Mouse (Mus musculus) spleen, adult 2 months (tissue): ENCODE measurements around the gene Gm20422. TPM values are rescaled to one million over a fixed set of nuclear protein-coding genes. Genes with fewer than 3 reads are reported as not detected.

ENCODE experiments used
- DNase-seq, 2 experiments: peaks; one replicate each; pipeline versions ENCODE4 v3.0.0 to v3.0.0-alpha.2; 2012 to 2021; ENCODE audit warnings: low spot score in 2 of 2, low read depth in 1 of 2
- H3K27ac ChIP-seq: fragments of 200-500 bp; 2 replicates; pipeline ENCODE4 v1.5.1; 2012; ENCODE audit warnings: low read length, inconsistent platforms; ENCODE audit not compliant: insufficient read depth
- H3K27me3 ChIP-seq: fragments of 200-500 bp; 2 replicates; pipeline ENCODE4 v1.6.1; 2012; ENCODE audit warnings: mild to moderate bottlenecking, moderate library complexity, low read length, inconsistent platforms; ENCODE audit not compliant: control insufficient read depth, insufficient read depth
- H3K36me3 ChIP-seq: fragments of 200-500 bp; 2 replicates; pipeline ENCODE4 v1.6.1; 2012; ENCODE audit warnings: mild to moderate bottlenecking, low read length, inconsistent platforms; ENCODE audit not compliant: control insufficient read depth, insufficient read depth
- H3K4me1 ChIP-seq: fragments of 200-500 bp; 2 replicates; pipeline ENCODE4 v1.6.1; 2011; ENCODE audit warnings: inconsistent platforms; ENCODE audit not compliant: control insufficient read depth, insufficient read depth, insufficient read length
- H3K4me3 ChIP-seq: fragments of 200-500 bp; 2 replicates; pipeline ENCODE4 v1.5.1; 2011; ENCODE audit warnings: mild to moderate bottlenecking, inconsistent platforms; ENCODE audit not compliant: insufficient read depth, insufficient read length; ENCODE audit errors: extremely low read depth
- CTCF ChIP-seq: fragments of 200-500 bp; IDR thresholded peaks from 2 replicates; pipeline ENCODE4 v1.5.1; 2011; ENCODE audit warnings: mild to moderate bottlenecking, inconsistent platforms; ENCODE audit not compliant: insufficient read depth, insufficient read length, insufficient replicate concordance; ENCODE audit errors: extremely low read depth
- POLR2A ChIP-seq: fragments of 200-500 bp; IDR thresholded peaks from 2 replicates; pipeline ENCODE4 v1.6.1; 2011; ENCODE audit warnings: low read depth, low read length, inconsistent platforms
- WGBS: fragments of 180-500 bp; shearing (Covaris S2); methylation state at CpG from one replicate; pipeline ENCODE4 v1.1.7; 2018; 5-methylcytosine and 5-hydroxymethylcytosine counted together
- polyA plus RNA-seq: library from polyadenylated mRNA; depleted of rRNA; stranded (reverse); fragments of >200 nt; gene quantifications from 2 replicates; pipeline ENCODE4 v1.2.3, GENCODE M21; 2012

Gene Gm20422
- polyA plus RNA-seq, 1 experiment: 0.32 TPM

- H3K4me3 ChIP-seq: peak within 1 kb of the TSS; percentile 83
These were observed 24.9 kb downstream of the Gm20422 start, which contains the start of gene Zfp963 for GRCm38 (mm10) chr8:69749544-69750454. TSS of gene Zfp963 (minus strand) at chr8:69749970.

GRCm38 (mm10) chr8:69741231-69741630 lies 33.5 kb downstream of the Gm20422 start:
- Histone ChIP-seq H3K4me3 (no peak overlapping the region), H3K36me3 (peaks cover 8% of the 10 kb centered on the region), H3K4me1 (no peaks in the 10 kb centered on the region), H3K27me3 (no peaks in the 10 kb centered on the region), H3K27ac (no peak overlapping the region)
- WGBS: 82% methylated on average over 2 of the region's 2 CpGs
- no peak for DNase-seq
- TF ChIP-seq POLR2A (no peak), CTCF (no peak)

More at GRCm38 (mm10) chr8:69749544-69750454, 24.9 kb downstream of the Gm20422 start, which contains the start of gene Zfp963:
- DNase-seq: peak; percentile 86 to 96
- no peaks in the 10 kb centered on the region for H3K27me3 ChIP-seq
- peak within 1 kb of the TSS; percentile 93 for H3K27ac ChIP-seq
- WGBS: 5% methylated on average over 48 of the region's 48 CpGs
- H3K4me1 ChIP-seq: peaks cover 3% of the 10 kb centered on the region
- H3K36me3 ChIP-seq: no peaks in the 10 kb centered on the region
- TF ChIP-seq POLR2A: peak; percentile 92
- no peak for TF ChIP-seq CTCF

DNA sequence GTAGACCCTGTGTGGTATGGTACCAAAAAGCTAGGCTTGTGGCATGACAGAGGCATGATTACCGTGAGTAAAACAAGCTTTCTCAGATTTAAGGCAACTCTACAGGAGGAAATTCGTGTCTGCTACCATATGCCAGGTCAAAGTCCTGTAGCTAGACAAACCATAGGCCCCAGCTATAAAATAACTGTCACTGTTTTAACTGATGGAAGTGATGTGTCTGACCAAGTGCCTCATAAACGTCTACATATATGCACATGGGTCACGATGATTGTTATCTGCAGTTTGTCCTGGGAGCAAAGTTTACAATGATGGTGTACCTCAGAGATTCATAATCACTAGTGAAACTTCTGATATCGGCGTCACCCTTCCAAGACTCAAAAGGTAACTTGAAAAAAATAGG lies 33.9 kb downstream of the Gm20422 start:
- no peaks in the 10 kb centered on the region for H3K4me1 ChIP-seq
- DNase-seq: no peak
- H3K36me3 ChIP-seq: peaks cover 8% of the 10 kb centered on the region
- no peak overlapping the region for H3K27ac ChIP-seq
- WGBS: 87% methylated on average over 6 of the region's 6 CpGs
- H3K4me3 ChIP-seq: no peak overlapping the region
- H3K27me3 ChIP-seq: no peaks in the 10 kb centered on the region
- TF ChIP-seq POLR2A: no peak
- TF ChIP-seq CTCF: no peak

DNA sequence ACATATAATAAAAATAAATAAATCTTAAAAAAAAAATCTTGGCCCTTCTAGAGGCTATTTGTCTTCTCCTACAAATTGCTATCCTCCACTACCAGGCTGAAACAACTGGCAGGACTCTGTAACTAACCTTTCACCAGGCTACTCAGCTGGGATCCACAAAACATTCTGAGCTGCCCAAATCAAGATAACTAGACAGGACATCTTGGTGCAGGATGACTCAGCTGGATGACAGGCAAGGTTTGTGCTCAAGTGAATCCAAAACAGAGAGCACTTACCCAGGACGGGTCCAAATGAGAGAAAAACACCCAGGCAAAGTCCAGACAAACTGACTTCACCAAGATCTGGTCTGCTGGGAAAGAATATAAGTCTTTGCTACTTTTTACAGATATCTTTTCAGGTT lies 39.2 kb downstream of the Gm20422 start:
- no peak for DNase-seq
- TF ChIP-seq CTCF (no peak), POLR2A (no peak)
- Histone ChIP-seq H3K4me1 (no peaks in the 10 kb centered on the region), H3K4me3 (no peak overlapping the region), H3K36me3 (no peaks in the 10 kb centered on the region), H3K27me3 (no peaks in the 10 kb centered on the region), H3K27ac (no peak overlapping the region)
- 80% methylated on average over 1 of the region's 1 CpGs for WGBS

GRCm38 (mm10) chr8:69717232-69717580 lies 57.5 kb downstream of the Gm20422 start:
- WGBS: 46% methylated on average over 5 of the region's 5 CpGs
- Histone ChIP-seq H3K4me1 (peaks cover 5% of the 10 kb centered on the region; the same call in 1 of the 2 replicates), H3K4me3 (peak overlapping the region; percentile 54), H3K36me3 (peaks cover 7% of the 10 kb centered on the region), H3K27me3 (no peaks in the 10 kb centered on the region), H3K27ac (no peak overlapping the region)
- DNase-seq: no peak
- TF ChIP-seq POLR2A (no peak), CTCF (no peak)

GRCm38 (mm10) chr8:69716403-69717231 lies 58.1 kb downstream of the Gm20422 start:
- 1% methylated on average over 52 of the region's 52 CpGs for WGBS

More at GRCm38 (mm10) chr8:69716403-69717231, 58.1 kb downstream of the Gm20422 start:
- H3K4me1 ChIP-seq: peaks cover 5% of the 10 kb centered on the region; the same call in 1 of the 2 replicates
- peaks cover 7% of the 10 kb centered on the region for H3K36me3 ChIP-seq
- peak; percentile 91 for TF ChIP-seq POLR2A
- TF ChIP-seq CTCF: no peak
- H3K27me3 ChIP-seq: no peaks in the 10 kb centered on the region
- H3K4me3 ChIP-seq: peak overlapping the region; percentile 73
- peak; percentile 92 to 100 for DNase-seq
- peak overlapping the region; percentile 98 for H3K27ac ChIP-seq
